In the genomic region with DNA sequence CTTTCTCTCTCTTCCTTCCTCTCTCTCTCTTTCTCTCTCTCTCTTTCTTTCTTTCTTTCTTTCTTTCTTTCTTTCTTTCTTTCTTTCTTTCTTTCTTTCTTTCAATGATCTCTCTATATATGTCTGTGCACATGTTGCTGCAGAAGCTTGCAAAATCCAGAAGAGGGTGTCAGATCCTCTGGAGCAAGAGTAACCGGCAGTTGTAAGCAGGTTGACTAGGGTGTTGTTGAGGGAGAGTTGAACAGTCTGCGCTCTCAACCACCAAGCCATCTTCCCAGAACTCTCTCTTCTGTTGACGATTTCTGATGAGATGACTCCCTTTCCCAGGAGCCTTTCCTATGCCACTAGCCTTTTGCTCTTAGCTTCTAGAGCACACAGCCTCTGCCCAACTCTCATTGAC, we compare ENCODE assay signal across 22 mouse cellular contexts. TPM values are rescaled to one million over a fixed set of nuclear protein-coding genes. Genes with fewer than 3 reads are reported as not detected.
DNase-seq lines count a peak whose midpoint lies in the region; ATAC-seq and TF ChIP-seq lines count a peak whose summit lies in the region.
"Had no signal": no experiment of that assay in that cellular context is flagged by ENCODE, and none has a peak within 500 bp of the region (broad histone marks: within the 10 kb centered on the region; RNA-seq: fewer than 3 reads in every experiment).

No protein-coding gene starts in this region.

- no peak overlapping the region for H3K4me3 ChIP-seq in kidney, postnatal 0 days (replicated peaks; ENCODE audit: low read depth, low read length)
- no peak overlapping the region for H3K4me3 ChIP-seq in kidney, embryonic 14.5 days (ENCODE audit: low read length)
- no peak overlapping the region for H3K4me3 ChIP-seq in liver, postnatal 0 days (ENCODE audit: low read depth, low read length)
- H3K4me3 ChIP-seq in liver, embryonic 11.5 days (ENCODE audit: low read depth, low read length), result no peak overlapping the region
- no peak overlapping the region for H3K4me3 ChIP-seq in intestine, embryonic 15.5 days (replicated peaks)
- no peak overlapping the region for H3K4me3 ChIP-seq in stomach, postnatal 0 days (ENCODE audit: low read depth, low read length)
- H3K4me3 ChIP-seq: embryonic facial prominence, embryonic 10.5 days; forebrain, embryonic 13.5 days; heart, embryonic 10.5 days; hindbrain, embryonic 13.5 days had no signal

- no peaks in the 10 kb centered on the region for H3K9me3 ChIP-seq in kidney, postnatal 0 days (replicated peaks; ENCODE audit: low read length)
- H3K9me3 ChIP-seq in kidney, embryonic 14.5 days (ENCODE audit: control insufficient read depth, low read length), result no peaks in the 10 kb centered on the region
- H3K9me3 ChIP-seq in liver, postnatal 0 days (ENCODE audit: low read length), result no peaks in the 10 kb centered on the region
- H3K9me3 ChIP-seq in liver, embryonic 11.5 days (ENCODE audit: control insufficient read depth, low read length), result no peaks in the 10 kb centered on the region
- H3K9me3 ChIP-seq in intestine, embryonic 15.5 days, result no peaks in the 10 kb centered on the region
- no peaks in the 10 kb centered on the region for H3K9me3 ChIP-seq in stomach, postnatal 0 days (ENCODE audit: control insufficient read depth, low read length)
- H3K9me3 ChIP-seq: embryonic facial prominence, embryonic 10.5 days; forebrain, embryonic 13.5 days; heart, embryonic 10.5 days; hindbrain, embryonic 13.5 days had no signal

- H3K27ac ChIP-seq in kidney, postnatal 0 days, result no peak overlapping the region
- no peak overlapping the region for H3K27ac ChIP-seq in kidney, embryonic 14.5 days (ENCODE audit: low read depth, low read length)
- H3K27ac ChIP-seq in liver, postnatal 0 days (ENCODE audit: low read depth), result peak overlapping the region; percentile 94
- no peak overlapping the region; the same call in 1 of the 2 replicates for H3K27ac ChIP-seq in liver, embryonic 11.5 days (ENCODE audit: low read depth, low read length)
- peak overlapping the region; percentile 33; the same call in 1 of the 2 replicates for H3K27ac ChIP-seq in intestine, embryonic 15.5 days
- no peak overlapping the region for H3K27ac ChIP-seq in stomach, postnatal 0 days (replicated peaks)
- H3K27ac ChIP-seq: forebrain, embryonic 13.5 days; heart, embryonic 10.5 days; hindbrain, embryonic 13.5 days had no signal

- peak; percentile 25 for TF ChIP-seq CTCF in kidney, postnatal 0 days (IDR thresholded peaks at IDR 0.05; ENCODE audit: low read depth)
- peak; percentile 36; the same call in 1 of the 2 replicates for TF ChIP-seq CTCF in liver, postnatal 0 days (IDR thresholded peaks at IDR 0.05; ENCODE audit: low read depth)
- peak; percentile 58 for TF ChIP-seq CTCF in stomach, postnatal 0 days (IDR thresholded peaks at IDR 0.05; ENCODE audit: low read depth)

- no peaks in the 10 kb centered on the region for H3K27me3 ChIP-seq in kidney, postnatal 0 days (ENCODE audit: insufficient read depth, low read length)
- H3K27me3 ChIP-seq in kidney, embryonic 14.5 days (ENCODE audit: control insufficient read depth, insufficient read depth, low read length), result no peaks in the 10 kb centered on the region
- no peaks in the 10 kb centered on the region for H3K27me3 ChIP-seq in liver, postnatal 0 days (ENCODE audit: insufficient read depth, low read length)
- H3K27me3 ChIP-seq in liver, embryonic 11.5 days (replicated peaks; ENCODE audit: control insufficient read depth, insufficient read depth, low read length), result no peaks in the 10 kb centered on the region
- H3K27me3 ChIP-seq in intestine, embryonic 15.5 days (replicated peaks), result no peaks in the 10 kb centered on the region
- no peaks in the 10 kb centered on the region for H3K27me3 ChIP-seq in stomach, postnatal 0 days (ENCODE audit: control insufficient read depth, insufficient read depth, low read length)
- H3K27me3 ChIP-seq: CH12.LX; forebrain, embryonic 13.5 days; hindbrain, embryonic 13.5 days had no signal

- no peak for TF ChIP-seq EP300 in liver, postnatal 0 days (IDR thresholded peaks at IDR 0.05; ENCODE audit: low read depth)
- TF ChIP-seq EP300 in stomach, postnatal 0 days (optimal IDR thresholded peaks at IDR 0.05), result no peak

- no peak for ATAC-seq in kidney, postnatal 0 days (replicated peaks; ENCODE audit: low FRiP score, low read depth)
- ATAC-seq in kidney, embryonic 14.5 days (ENCODE audit: low FRiP score, low TSS enrichment), result no peak
- peak; percentile 32 for ATAC-seq in liver, postnatal 0 days
- no peak for ATAC-seq in liver, embryonic 11.5 days (replicated peaks; ENCODE audit: low FRiP score)
- no peak for ATAC-seq in intestine, embryonic 15.5 days
- ATAC-seq in stomach, postnatal 0 days (ENCODE audit: low FRiP score, low TSS enrichment), result peak; percentile 18; the same call in 1 of the 2 replicates
- ATAC-seq: forebrain, embryonic 13.5 days; forebrain, postnatal 0 days had no signal

- no peak for DNase-seq in kidney, postnatal 0 days (ENCODE audit: low spot score)
- DNase-seq in liver, postnatal 0 days, result no peak
- no peak for DNase-seq in liver, embryonic 11.5 days (ENCODE audit: low spot score)
- no peak for DNase-seq in stomach, postnatal 0 days (ENCODE audit: low spot score)
- no peak for DNase-seq in frontal cortex, adult 2 months (ENCODE audit: extremely low spot score in 1 of 2, low spot score in 1 of 2)
- DNase-seq: adrenal gland, adult 2 months; adrenal gland, postnatal 25 days; cerebellum, adult 18-20 months; cerebellum, adult 9-11 months; cerebellum, postnatal 36 days; forebrain, postnatal 0 days; gastrocnemius, postnatal 36 days; heart, adult 11 months; heart, postnatal 14 days had no signal

- no peaks in the 10 kb centered on the region for H3K4me1 ChIP-seq in kidney, postnatal 0 days (replicated peaks; ENCODE audit: insufficient read depth, low read length)
- 0 out of 2 replicates have a peak, but pooled peaks cover 2% of the 10 kb centered on the region for H3K4me1 ChIP-seq in kidney, embryonic 14.5 days (ENCODE audit: control insufficient read depth, insufficient read depth, low read length)
- H3K4me1 ChIP-seq in liver, postnatal 0 days (ENCODE audit: insufficient read depth), result peaks cover 7% of the 10 kb centered on the region; the same call in 1 of the 2 replicates
- peaks cover 14% of the 10 kb centered on the region; the same call in 1 of the 2 replicates for H3K4me1 ChIP-seq in liver, embryonic 11.5 days (replicated peaks; ENCODE audit: control insufficient read depth, insufficient read depth, low read length)
- 0 out of 2 replicates have a peak, but pooled peaks cover 9% of the 10 kb centered on the region for H3K4me1 ChIP-seq in intestine, embryonic 15.5 days (replicated peaks)
- H3K4me1 ChIP-seq in stomach, postnatal 0 days (replicated peaks; ENCODE audit: control insufficient read depth, insufficient read depth), result no peaks in the 10 kb centered on the region

- 86% methylated on average over 3 of the region's 3 CpGs for WGBS in kidney, postnatal 0 days
- WGBS in kidney, embryonic 14.5 days, result 91% methylated on average over 3 of the region's 3 CpGs
- WGBS in liver, postnatal 0 days (ENCODE audit: insufficient replicate concordance), result 58% methylated on average over 3 of the region's 3 CpGs
- WGBS in liver, embryonic 11.5 days, result 81% methylated on average over 3 of the region's 3 CpGs
- 63% methylated on average over 3 of the region's 3 CpGs for WGBS in intestine, embryonic 15.5 days
- WGBS in stomach, postnatal 0 days, result 66% methylated on average over 3 of the region's 3 CpGs

- no peaks in the 10 kb centered on the region for H3K36me3 ChIP-seq in kidney, postnatal 0 days (ENCODE audit: insufficient read depth, low read length)
- H3K36me3 ChIP-seq in kidney, embryonic 14.5 days (ENCODE audit: control insufficient read depth, insufficient read depth, low read length), result no peaks in the 10 kb centered on the region
- no peaks in the 10 kb centered on the region for H3K36me3 ChIP-seq in liver, postnatal 0 days (replicated peaks; ENCODE audit: insufficient read depth, low read length)
- H3K36me3 ChIP-seq in liver, embryonic 11.5 days (ENCODE audit: control insufficient read depth, insufficient read depth, low read length), result no peaks in the 10 kb centered on the region
- H3K36me3 ChIP-seq in intestine, embryonic 15.5 days, result no peaks in the 10 kb centered on the region
- no peaks in the 10 kb centered on the region for H3K36me3 ChIP-seq in stomach, postnatal 0 days (ENCODE audit: control insufficient read depth, insufficient read depth, low read length)
- H3K36me3 ChIP-seq: embryonic facial prominence, embryonic 10.5 days; heart, embryonic 10.5 days; hindbrain, embryonic 13.5 days had no signal

- no peak overlapping the region for H3K4me2 ChIP-seq in kidney, postnatal 0 days (ENCODE audit: low read length)
- H3K4me2 ChIP-seq in kidney, embryonic 14.5 days (replicated peaks; ENCODE audit: low read depth, low read length), result no peak overlapping the region
- H3K4me2 ChIP-seq in liver, postnatal 0 days (ENCODE audit: low read depth, low read length), result no peak overlapping the region
- no peak overlapping the region for H3K4me2 ChIP-seq in liver, embryonic 11.5 days
- H3K4me2 ChIP-seq in intestine, embryonic 15.5 days (replicated peaks), result no peak overlapping the region
- H3K4me2 ChIP-seq in stomach, postnatal 0 days (replicated peaks; ENCODE audit: low read depth), result no peak overlapping the region
- H3K4me2 ChIP-seq: forebrain, embryonic 13.5 days; hindbrain, embryonic 13.5 days had no signal

- H3K9ac ChIP-seq in kidney, postnatal 0 days (ENCODE audit: low read depth, low read length), result no peak overlapping the region
- H3K9ac ChIP-seq in kidney, embryonic 14.5 days (ENCODE audit: low read depth, low read length), result no peak overlapping the region
- 0 out of 2 replicates have a peak overlapping the region, but pooled peaks have one; percentile 16 for H3K9ac ChIP-seq in liver, postnatal 0 days (replicated peaks)
- no peak overlapping the region for H3K9ac ChIP-seq in liver, embryonic 11.5 days (ENCODE audit: low read depth, low read length)
- H3K9ac ChIP-seq in intestine, embryonic 15.5 days, result no peak overlapping the region
- H3K9ac ChIP-seq in stomach, postnatal 0 days (ENCODE audit: low read length), result no peak overlapping the region
- H3K9ac ChIP-seq: forebrain, embryonic 13.5 days; forebrain, postnatal 0 days; hindbrain, embryonic 13.5 days had no signal

RNA-seq across cellular contexts. Expression of a gene that starts 20.1 kb away (rescaled TPM):
- polyA plus RNA-seq in kidney, postnatal 0 days (2015; fragmentation: Nextera tagmentation; extraction: Ambion mirVana), result 0.31 and 0.49 TPM in 2 replicates
- polyA plus RNA-seq in kidney, embryonic 14.5 days (2014; fragmentation: Nextera tagmentation; extraction: Ambion mirVana), result 0.31 TPM in 1 of 2 replicates, not detected in the other
- polyA plus RNA-seq in liver, postnatal 0 days (2015; fragmentation: Nextera tagmentation; extraction: Ambion mirVana), result not detected in 2 replicates
- 0.16 TPM in 1 of 2 replicates, not detected in the other for polyA plus RNA-seq in liver, embryonic 11.5 days (2014; fragmentation: Nextera tagmentation; extraction: Ambion mirVana)
- 14.3 and 18.3 TPM in 2 replicates for polyA plus RNA-seq in intestine, embryonic 15.5 days (2015; fragmentation: Nextera tagmentation; extraction: Ambion mirVana)
- not detected in 2 replicates for polyA plus RNA-seq in stomach, postnatal 0 days (2015; fragmentation: Nextera tagmentation; extraction: Ambion mirVana)
- 0.13 TPM in 1 of 2 replicates, not detected in the other for polyA plus RNA-seq in frontal cortex, adult 2 months (2012; rRNA removed)
- polyA plus RNA-seq: adrenal gland, adult 2 months; embryonic facial prominence, embryonic 10.5 days; embryonic facial prominence, embryonic 14.5 days; forebrain, embryonic 13.5 days; forebrain, postnatal 0 days; heart, embryonic 10.5 days; hindbrain, embryonic 13.5 days had no signal

RNA-seq across cellular contexts. Expression of a gene that starts 38.2 kb away (rescaled TPM):
- 39.9 and 43.2 TPM in 2 replicates for polyA plus RNA-seq in kidney, postnatal 0 days (2015; fragmentation: Nextera tagmentation; extraction: Ambion mirVana)
- polyA plus RNA-seq in kidney, embryonic 14.5 days (2014; fragmentation: Nextera tagmentation; extraction: Ambion mirVana), result 6.4 and 6.7 TPM in 2 replicates
- polyA plus RNA-seq in liver, postnatal 0 days (2015; fragmentation: Nextera tagmentation; extraction: Ambion mirVana), result 1,492 and 1,631 TPM in 2 replicates
- polyA plus RNA-seq in liver, embryonic 11.5 days (2014; fragmentation: Nextera tagmentation; extraction: Ambion mirVana), result 29.9 and 32.9 TPM in 2 replicates
- polyA plus RNA-seq in intestine, embryonic 15.5 days (2015; fragmentation: Nextera tagmentation; extraction: Ambion mirVana), result 149 and 177 TPM in 2 replicates
- polyA plus RNA-seq in stomach, postnatal 0 days (2015; fragmentation: Nextera tagmentation; extraction: Ambion mirVana), result 290 and 337 TPM in 2 replicates
- polyA plus RNA-seq in frontal cortex, adult 2 months (2012; rRNA removed), result 14.1 and 14.9 TPM in 2 replicates

Comparison
In these comparisons a context has a peak if more than half of its experiments do, and no peak if none do; other contexts are left out.
1. ATAC-seq: peak in liver, postnatal 0 days (single experiment) and stomach, postnatal 0 days (single experiment); none in kidney, postnatal 0 days (single experiment), kidney, embryonic 14.5 days (single experiment), liver, embryonic 11.5 days (single experiment) and intestine, embryonic 15.5 days (single experiment).
2. H3K27ac ChIP-seq: peak in liver, postnatal 0 days (single experiment) and intestine, embryonic 15.5 days (single experiment); none in kidney, postnatal 0 days (single experiment), kidney, embryonic 14.5 days (single experiment), liver, embryonic 11.5 days (single experiment) and stomach, postnatal 0 days (single experiment).
3. RNA of a gene that starts 20.1 kb away (polyA plus RNA-seq): 14.3 to 18.3 TPM in intestine, embryonic 15.5 days; 0.31 to 0.49 TPM in kidney, postnatal 0 days, 0.16 TPM in liver, embryonic 11.5 days, 0.31 TPM in kidney, embryonic 14.5 days, not detected in stomach, postnatal 0 days, not detected in liver, postnatal 0 days and 0.13 TPM in frontal cortex, adult 2 months; every median in the first group is over 10 times any median in the second.
4. Peak in every context shown above with its lines, with median percentiles within 50 percentile points of each other: CTCF ChIP-seq.